Mouse (Mus musculus): Measurements from ENCODE around the gene Hif3a.

DNA sequence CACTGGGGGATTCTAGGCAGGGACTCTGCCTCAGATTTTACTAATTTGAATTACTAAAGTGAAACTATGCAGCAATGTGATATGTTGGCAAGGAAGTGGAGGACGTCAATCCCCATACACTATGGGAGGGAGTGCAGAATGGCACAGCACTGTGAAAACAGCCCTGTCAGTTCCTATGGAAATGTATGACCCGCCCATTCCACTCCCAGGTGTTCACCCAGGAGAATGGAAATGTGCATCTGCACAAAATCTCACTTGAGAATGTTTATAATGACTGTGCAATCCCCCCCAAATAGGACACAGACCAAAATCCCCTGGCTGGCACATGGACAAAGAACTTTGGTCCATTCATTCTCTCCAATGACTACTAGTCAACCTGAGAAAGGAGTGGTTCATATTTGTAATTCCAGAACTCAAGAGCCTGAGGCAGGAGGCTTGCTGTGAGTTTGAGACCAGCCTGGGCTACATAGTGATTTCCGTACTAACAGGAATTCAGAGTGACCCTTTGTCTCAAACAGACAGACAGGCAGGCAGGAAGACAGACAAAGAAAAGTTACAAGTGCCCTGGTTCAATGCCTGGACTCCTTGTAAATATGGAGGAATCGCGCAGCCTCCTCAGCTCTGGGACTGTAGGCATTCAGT is 15.1 kb downstream of the Hif3a start:
- TF ChIP-seq ZNF384 (IDR thresholded peaks at IDR 0.05; ENCODE audit: low read depth, low read length) (peak; percentile 42; the same call in 1 of the 2 replicates), ZC3H11A (IDR thresholded peaks at IDR 0.05; ENCODE audit: borderline replicate concordance, low read depth, low read length) (no peak), MAFK (IDR thresholded peaks at IDR 0.05; ENCODE audit: insufficient read depth, low read depth, low read length) (no peak)

Measured in ES-E14 (cell line).